Mouse (Mus musculus) bone marrow macrophage, adult 2 months (primary cell): Measurements from ENCODE around the gene B3gnt3.

ENCODE experiments used
- CTCF ChIP-seq: IDR thresholded peaks from 2 replicates; pipeline ENCODE4 v1.5.1; 2012; ENCODE audit warnings: low read depth, mild to moderate bottlenecking, low read length, moderate library complexity
- POLR2A ChIP-seq: IDR thresholded peaks from 2 replicates; pipeline ENCODE4 v1.6.1; 2012; ENCODE audit warnings: mild to moderate bottlenecking, low read depth, low read length, borderline replicate concordance

DNA sequence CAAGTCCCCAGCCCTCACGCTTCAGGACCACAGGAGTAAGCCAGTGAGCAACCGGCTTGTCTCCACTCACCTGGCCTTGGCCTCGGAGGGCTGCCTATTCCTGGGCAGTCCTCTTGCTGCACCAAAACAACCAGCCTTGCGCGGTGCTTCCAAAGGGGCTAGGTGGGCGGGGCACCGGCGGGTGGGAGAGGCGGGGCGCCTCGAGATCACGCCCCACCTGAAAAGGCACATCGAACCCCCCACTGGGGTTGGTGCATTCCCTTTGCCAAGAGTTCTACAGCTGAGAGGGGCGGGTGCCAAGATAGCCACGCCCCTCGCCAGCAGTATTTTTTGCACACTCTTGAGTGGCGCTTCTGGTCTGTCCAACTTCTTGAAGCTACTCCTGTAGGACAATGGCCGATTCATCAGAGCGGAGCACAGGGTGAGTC is 40.1 kb upstream of the B3gnt3 start:
- TF ChIP-seq CTCF (no peak), POLR2A (no peak)
